Mouse (Mus musculus): ENCODE data around the gene Ankfy1. TPM values are rescaled to one million over a fixed set of nuclear protein-coding genes. Genes with fewer than 3 reads are reported as not detected.

Ankfy1 gene
- polyA plus RNA-seq, 1 experiment from 2014 or later: 33.8 TPM

- no peaks in the 10 kb centered on the region for H3K9me3 ChIP-seq (ENCODE audit: control insufficient read depth, low read length)
- ATAC-seq (ENCODE audit: low FRiP score) (peak; percentile 22), DNase-seq (ENCODE audit: low spot score) (no peak)
- H3K36me3 ChIP-seq (replicated peaks; ENCODE audit: control insufficient read depth, insufficient read depth): no peaks in the 10 kb centered on the region
- peak overlapping the region; percentile 97 for H3K4me3 ChIP-seq (replicated peaks; ENCODE audit: low read length)
- H3K9ac ChIP-seq: peak overlapping the region; percentile 86
- peak overlapping the region; percentile 61 for H3K4me2 ChIP-seq (replicated peaks)
- 0% methylated on average over 41 of the region's 42 CpGs for WGBS
- H3K27me3 ChIP-seq (ENCODE audit: control insufficient read depth, insufficient read depth, low read length): no peaks in the 10 kb centered on the region
- peaks cover 23% of the 10 kb centered on the region for H3K4me1 ChIP-seq (replicated peaks; ENCODE audit: control insufficient read depth, insufficient read depth, low read length)
- H3K27ac ChIP-seq: peak overlapping the region; percentile 73
Observed at GRCm38 (mm10) chr11:72796296-72796687, 106.5 kb downstream of the Ankfy1 start.

GRCm38 (mm10) chr11:72796773-72797338, 107.0 kb downstream of the Ankfy1 start:
- H3K9ac ChIP-seq: peak overlapping the region; percentile 86
- H3K9me3 ChIP-seq (ENCODE audit: control insufficient read depth, low read length): no peaks in the 10 kb centered on the region
- WGBS: 22% methylated on average over 10 of the region's 10 CpGs
- DNase-seq (ENCODE audit: low spot score): no peak
- H3K4me2 ChIP-seq (replicated peaks): peak overlapping the region; percentile 61
- H3K36me3 ChIP-seq (replicated peaks; ENCODE audit: control insufficient read depth, insufficient read depth): no peaks in the 10 kb centered on the region
- peaks cover 23% of the 10 kb centered on the region for H3K4me1 ChIP-seq (replicated peaks; ENCODE audit: control insufficient read depth, insufficient read depth, low read length)
- H3K4me3 ChIP-seq (replicated peaks; ENCODE audit: low read length): peak overlapping the region; percentile 97
- ATAC-seq (ENCODE audit: low FRiP score): no peak
- no peak overlapping the region for H3K27ac ChIP-seq
- H3K27me3 ChIP-seq (ENCODE audit: control insufficient read depth, insufficient read depth, low read length): no peaks in the 10 kb centered on the region

- H3K4me1 ChIP-seq (replicated peaks; ENCODE audit: control insufficient read depth, insufficient read depth, low read length): peaks cover 23% of the 10 kb centered on the region
- no peak overlapping the region for H3K4me3 ChIP-seq (replicated peaks; ENCODE audit: low read length)
- H3K27ac ChIP-seq: no peak overlapping the region
- H3K27me3 ChIP-seq (ENCODE audit: control insufficient read depth, insufficient read depth, low read length): no peaks in the 10 kb centered on the region
- H3K36me3 ChIP-seq (replicated peaks; ENCODE audit: control insufficient read depth, insufficient read depth): no peaks in the 10 kb centered on the region; the same call in 1 of the 2 replicates
- no peaks in the 10 kb centered on the region for H3K9me3 ChIP-seq (ENCODE audit: control insufficient read depth, low read length)
- DNase-seq (ENCODE audit: low spot score) (no peak), ATAC-seq (ENCODE audit: low FRiP score) (no peak)
- no peak overlapping the region for H3K4me2 ChIP-seq (replicated peaks)
- H3K9ac ChIP-seq: no peak overlapping the region
Observed at GRCm38 (mm10) chr11:72798112-72798511, 108.3 kb downstream of the Ankfy1 start.

DNA sequence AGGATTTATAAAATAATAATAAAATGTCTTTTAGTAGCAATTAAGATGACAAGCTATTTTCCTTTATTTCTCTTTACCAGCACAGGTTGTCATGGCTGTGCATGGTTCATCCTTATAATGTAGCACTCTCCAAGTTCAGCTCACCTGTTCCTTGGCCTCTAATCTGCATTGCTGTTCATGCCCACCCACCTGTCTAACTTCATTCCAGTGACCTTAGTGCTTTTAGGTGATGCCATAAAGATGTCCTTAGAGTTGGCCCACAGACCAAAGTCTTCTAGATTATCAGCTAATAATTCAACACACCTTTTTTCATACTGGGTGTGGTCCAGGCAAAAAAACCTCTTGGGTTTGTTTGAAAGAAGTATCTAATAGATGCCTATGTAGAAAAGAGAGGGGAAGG, 111.4 kb downstream of the Ankfy1 start:
- H3K9me3 ChIP-seq (ENCODE audit: control insufficient read depth, low read length): no peaks in the 10 kb centered on the region
- H3K27me3 ChIP-seq (ENCODE audit: control insufficient read depth, insufficient read depth, low read length): no peaks in the 10 kb centered on the region
- H3K9ac ChIP-seq: no peak overlapping the region
- ATAC-seq (ENCODE audit: low FRiP score) (no peak), DNase-seq (ENCODE audit: low spot score) (no peak)
- no peaks in the 10 kb centered on the region; the same call in 1 of the 2 replicates for H3K36me3 ChIP-seq (replicated peaks; ENCODE audit: control insufficient read depth, insufficient read depth)
- H3K4me2 ChIP-seq (replicated peaks): no peak overlapping the region
- H3K4me3 ChIP-seq (replicated peaks; ENCODE audit: low read length): no peak overlapping the region
- no peak overlapping the region for H3K27ac ChIP-seq
- H3K4me1 ChIP-seq (replicated peaks; ENCODE audit: control insufficient read depth, insufficient read depth, low read length): peaks cover 16% of the 10 kb centered on the region

GRCm38 (mm10) chr11:72803038-72803437, 113.2 kb downstream of the Ankfy1 start:
- ATAC-seq (ENCODE audit: low FRiP score): no peak
- Histone ChIP-seq H3K27ac (no peak overlapping the region), H3K4me2 (replicated peaks) (no peak overlapping the region), H3K36me3 (replicated peaks; ENCODE audit: control insufficient read depth, insufficient read depth) (no peaks in the 10 kb centered on the region; the same call in 1 of the 2 replicates), H3K4me1 (replicated peaks; ENCODE audit: control insufficient read depth, insufficient read depth, low read length) (0 out of 2 replicates have a peak, but pooled peaks cover 2% of the 10 kb centered on the region), H3K9ac (no peak overlapping the region), H3K4me3 (replicated peaks; ENCODE audit: low read length) (no peak overlapping the region), H3K9me3 (ENCODE audit: control insufficient read depth, low read length) (no peaks in the 10 kb centered on the region), H3K27me3 (ENCODE audit: control insufficient read depth, insufficient read depth, low read length) (no peaks in the 10 kb centered on the region)
- DNase-seq (ENCODE audit: low spot score): no peak
- WGBS: 86% methylated on average over 3 of the region's 3 CpGs

DNA sequence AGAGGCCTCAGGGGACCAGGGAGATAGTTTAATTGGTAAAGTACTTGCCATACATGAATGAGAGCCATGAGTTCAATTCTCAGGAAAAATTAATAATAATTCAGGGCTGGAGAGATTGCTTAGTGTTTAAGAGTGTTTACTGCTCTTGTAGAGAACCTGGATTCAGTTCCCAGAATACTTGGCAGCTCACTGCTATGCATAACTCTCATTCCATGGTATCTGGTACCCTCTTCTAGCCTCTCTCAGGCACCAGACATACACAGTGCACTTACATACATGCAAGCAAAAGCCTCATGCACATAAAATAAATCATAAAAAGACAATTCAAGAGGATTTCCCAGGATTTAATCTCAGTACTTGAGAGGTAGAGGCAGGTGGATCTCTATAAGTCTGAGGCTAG, 114.8 kb downstream of the Ankfy1 start:
- Histone ChIP-seq H3K9me3 (ENCODE audit: control insufficient read depth, low read length) (no peaks in the 10 kb centered on the region), H3K36me3 (replicated peaks; ENCODE audit: control insufficient read depth, insufficient read depth) (no peaks in the 10 kb centered on the region; the same call in 1 of the 2 replicates), H3K4me3 (replicated peaks; ENCODE audit: low read length) (no peak overlapping the region), H3K27me3 (ENCODE audit: control insufficient read depth, insufficient read depth, low read length) (no peaks in the 10 kb centered on the region), H3K9ac (no peak overlapping the region), H3K4me1 (replicated peaks; ENCODE audit: control insufficient read depth, insufficient read depth, low read length) (no peaks in the 10 kb centered on the region), H3K27ac (no peak overlapping the region), H3K4me2 (replicated peaks) (no peak overlapping the region)
- ATAC-seq (ENCODE audit: low FRiP score) (no peak), DNase-seq (ENCODE audit: low spot score) (no peak)

- ATAC-seq (ENCODE audit: low FRiP score) (no peak), DNase-seq (ENCODE audit: low spot score) (no peak)
- WGBS: 94% methylated on average over 3 of the region's 3 CpGs
- no peak overlapping the region for H3K27ac ChIP-seq
- no peaks in the 10 kb centered on the region for H3K4me1 ChIP-seq (replicated peaks; ENCODE audit: control insufficient read depth, insufficient read depth, low read length)
- H3K4me3 ChIP-seq (replicated peaks; ENCODE audit: low read length): no peak overlapping the region
- no peaks in the 10 kb centered on the region for H3K9me3 ChIP-seq (ENCODE audit: control insufficient read depth, low read length)
- H3K27me3 ChIP-seq (ENCODE audit: control insufficient read depth, insufficient read depth, low read length): no peaks in the 10 kb centered on the region
- no peaks in the 10 kb centered on the region; the same call in 1 of the 2 replicates for H3K36me3 ChIP-seq (replicated peaks; ENCODE audit: control insufficient read depth, insufficient read depth)
- H3K9ac ChIP-seq: no peak overlapping the region
- H3K4me2 ChIP-seq (replicated peaks): no peak overlapping the region
Observed at GRCm38 (mm10) chr11:72805232-72805631, 115.4 kb downstream of the Ankfy1 start.

DNA sequence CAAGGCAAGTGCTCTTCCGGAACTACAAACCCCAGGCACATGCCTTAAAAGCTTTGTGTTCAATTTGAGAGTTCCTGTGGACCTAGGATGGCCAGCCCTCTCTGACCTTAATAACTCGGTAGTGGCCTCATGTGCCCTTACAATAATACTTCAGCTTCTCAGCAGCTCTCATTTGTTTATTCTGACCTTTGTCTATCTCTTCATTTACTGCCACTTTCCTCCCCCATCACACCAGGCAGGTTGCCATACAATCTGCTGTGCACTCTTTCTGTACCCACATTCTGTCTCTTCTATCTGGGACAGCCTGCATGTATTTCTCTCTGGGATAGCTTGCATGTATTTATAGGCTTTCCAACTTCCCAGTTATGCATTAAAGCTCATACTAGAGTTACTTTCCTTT, 116.8 kb downstream of the Ankfy1 start:
- no peak overlapping the region for H3K27ac ChIP-seq
- H3K36me3 ChIP-seq (replicated peaks; ENCODE audit: control insufficient read depth, insufficient read depth): no peaks in the 10 kb centered on the region; the same call in 1 of the 2 replicates
- ATAC-seq (ENCODE audit: low FRiP score): no peak
- no peaks in the 10 kb centered on the region for H3K27me3 ChIP-seq (ENCODE audit: control insufficient read depth, insufficient read depth, low read length)
- WGBS: 72% methylated on average over 2 of the region's 2 CpGs
- no peak overlapping the region for H3K4me3 ChIP-seq (replicated peaks; ENCODE audit: low read length)
- no peak overlapping the region for H3K4me2 ChIP-seq (replicated peaks)
- H3K9ac ChIP-seq: no peak overlapping the region
- no peaks in the 10 kb centered on the region for H3K4me1 ChIP-seq (replicated peaks; ENCODE audit: control insufficient read depth, insufficient read depth, low read length)
- DNase-seq (ENCODE audit: low spot score): no peak
- no peaks in the 10 kb centered on the region for H3K9me3 ChIP-seq (ENCODE audit: control insufficient read depth, low read length)

DNA sequence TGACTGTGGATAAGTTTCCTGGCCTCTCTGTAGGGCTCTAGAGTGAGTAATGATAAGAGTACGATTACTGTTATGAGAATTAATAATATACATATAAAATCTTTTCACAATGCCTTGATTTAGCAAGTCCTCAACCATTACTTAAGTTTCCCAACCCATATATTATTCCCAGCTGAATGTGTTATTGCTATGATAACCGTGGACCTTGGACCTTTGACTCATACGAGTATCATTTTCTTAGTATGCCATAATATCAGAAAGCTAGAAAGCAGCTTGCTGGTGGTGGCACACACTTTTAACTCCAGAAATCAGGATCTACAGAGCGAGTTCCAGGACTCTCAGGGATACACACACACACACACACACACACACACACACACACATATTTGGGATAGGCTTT, 118.2 kb downstream of the Ankfy1 start:
- no peaks in the 10 kb centered on the region for H3K9me3 ChIP-seq (ENCODE audit: control insufficient read depth, low read length)
- H3K4me1 ChIP-seq (replicated peaks; ENCODE audit: control insufficient read depth, insufficient read depth, low read length): no peaks in the 10 kb centered on the region
- H3K9ac ChIP-seq: no peak overlapping the region
- 92% methylated on average over 4 of the region's 4 CpGs for WGBS
- no peaks in the 10 kb centered on the region for H3K36me3 ChIP-seq (replicated peaks; ENCODE audit: control insufficient read depth, insufficient read depth)
- no peaks in the 10 kb centered on the region for H3K27me3 ChIP-seq (ENCODE audit: control insufficient read depth, insufficient read depth, low read length)
- no peak overlapping the region for H3K4me3 ChIP-seq (replicated peaks; ENCODE audit: low read length)
- DNase-seq (ENCODE audit: low spot score) (no peak), ATAC-seq (ENCODE audit: low FRiP score) (no peak)
- no peak overlapping the region for H3K4me2 ChIP-seq (replicated peaks)
- H3K27ac ChIP-seq: no peak overlapping the region

GRCm38 (mm10) chr11:72813687-72814086, 123.9 kb downstream of the Ankfy1 start:
- Histone ChIP-seq H3K9me3 (ENCODE audit: control insufficient read depth, low read length) (no peaks in the 10 kb centered on the region), H3K4me2 (replicated peaks) (no peak overlapping the region), H3K27ac (no peak overlapping the region), H3K27me3 (ENCODE audit: control insufficient read depth, insufficient read depth, low read length) (no peaks in the 10 kb centered on the region), H3K4me1 (replicated peaks; ENCODE audit: control insufficient read depth, insufficient read depth, low read length) (no peaks in the 10 kb centered on the region), H3K36me3 (replicated peaks; ENCODE audit: control insufficient read depth, insufficient read depth) (peaks cover 6% of the 10 kb centered on the region), H3K9ac (no peak overlapping the region), H3K4me3 (replicated peaks; ENCODE audit: low read length) (no peak overlapping the region)
- DNase-seq (ENCODE audit: low spot score) (no peak), ATAC-seq (ENCODE audit: low FRiP score) (no peak)
- WGBS: 96% methylated on average over 5 of the region's 5 CpGs
